Mouse (Mus musculus) right cerebral cortex, postnatal 14 days (tissue): Measurements from ENCODE around the gene Gm6268.
A peak's percentile ranks its signal among the peaks of the same experiment; 100 is the strongest.

Experiments used
- DNase-seq: peaks from one replicate; pipeline ENCODE4 v3.0.0; 2022

The Gm6268 gene

GRCm38 (mm10) chrX:36400980-36401379 lies at the start of gene Gm6268:
Gene Gm6268, plus strand, starts transcription at chrX:36401280.
- DNase-seq, result no peak

- peak; percentile 13 for DNase-seq
These were observed 48.6 kb upstream of the Gm6268 start for GRCm38 (mm10) chrX:36352446-36352845.

GRCm38 (mm10) chrX:36385340-36385739 lies 15.7 kb upstream of the Gm6268 start:
- DNase-seq, result no peak

DNA sequence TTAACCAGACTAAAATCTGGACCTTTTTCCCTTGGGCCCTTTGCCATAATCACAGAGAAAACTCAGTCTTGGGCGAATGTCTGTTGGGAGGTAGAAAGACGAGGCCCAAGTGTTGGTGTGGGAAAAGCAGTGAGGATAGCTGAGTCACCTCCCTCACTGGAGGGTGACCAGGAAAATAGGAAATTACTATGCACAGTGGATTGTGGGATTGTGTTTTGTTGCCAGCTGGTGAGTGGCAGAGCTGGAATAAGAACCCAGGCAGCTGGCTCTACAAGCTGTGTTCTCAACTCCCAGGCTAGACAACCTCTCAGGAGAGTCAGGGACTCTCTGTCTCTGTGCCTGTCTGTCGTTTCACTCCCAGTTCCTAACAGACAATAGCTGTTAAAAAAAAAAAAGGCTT lies 11.1 kb upstream of the Gm6268 start:
- DNase-seq, result peak; percentile 11

DNA sequence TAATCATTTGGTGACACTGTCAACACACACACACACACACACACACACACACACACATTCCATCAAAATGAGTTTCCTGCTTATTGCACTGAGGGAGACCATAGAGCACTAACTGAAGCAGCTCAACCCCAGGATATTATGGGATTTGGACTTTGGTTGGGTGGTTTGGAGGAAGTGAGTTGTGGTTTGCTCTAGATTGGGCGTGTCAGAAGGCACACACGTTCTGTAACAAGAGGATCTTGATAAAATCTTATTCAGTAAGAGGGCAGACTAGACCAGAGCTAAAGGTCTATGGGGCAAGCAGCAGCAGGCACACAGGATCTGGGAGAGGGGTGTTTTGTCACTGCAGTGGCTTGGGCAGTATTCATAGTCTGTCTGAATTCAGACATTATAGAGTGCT lies 10.6 kb upstream of the Gm6268 start:
- no peak for DNase-seq

- no peak for DNase-seq
These were observed 8.4 kb upstream of the Gm6268 start for GRCm38 (mm10) chrX:36392672-36393071.

GRCm38 (mm10) chrX:36393279-36393678 lies 7.8 kb upstream of the Gm6268 start:
- DNase-seq, result no peak

- DNase-seq, result no peak
These were observed 1.2 kb downstream of the Gm6268 start for GRCm38 (mm10) chrX:36402316-36402715.

DNA sequence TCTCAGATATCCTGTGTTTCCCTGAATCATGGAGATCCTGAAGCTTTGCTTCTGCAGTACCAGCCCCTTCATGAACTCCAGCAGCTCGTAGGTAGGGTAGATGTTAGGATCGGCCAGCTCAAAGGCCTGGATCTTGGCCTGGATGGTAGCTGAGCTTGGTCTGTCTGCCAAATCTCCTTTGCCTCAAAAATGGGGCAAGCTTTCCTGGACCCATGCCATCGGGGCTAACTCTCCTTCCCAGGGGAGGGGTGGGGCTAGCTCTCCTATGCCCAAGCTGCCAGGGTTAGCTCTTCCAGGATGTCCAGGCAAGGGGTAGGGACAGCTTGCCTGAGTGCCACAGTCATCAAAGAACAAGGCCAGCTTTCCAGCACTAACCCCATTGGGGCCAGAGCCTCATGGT lies 18.1 kb downstream of the Gm6268 start:
- DNase-seq, result no peak

GRCm38 (mm10) chrX:36434993-36435392 lies 33.9 kb downstream of the Gm6268 start:
- no peak for DNase-seq

DNA sequence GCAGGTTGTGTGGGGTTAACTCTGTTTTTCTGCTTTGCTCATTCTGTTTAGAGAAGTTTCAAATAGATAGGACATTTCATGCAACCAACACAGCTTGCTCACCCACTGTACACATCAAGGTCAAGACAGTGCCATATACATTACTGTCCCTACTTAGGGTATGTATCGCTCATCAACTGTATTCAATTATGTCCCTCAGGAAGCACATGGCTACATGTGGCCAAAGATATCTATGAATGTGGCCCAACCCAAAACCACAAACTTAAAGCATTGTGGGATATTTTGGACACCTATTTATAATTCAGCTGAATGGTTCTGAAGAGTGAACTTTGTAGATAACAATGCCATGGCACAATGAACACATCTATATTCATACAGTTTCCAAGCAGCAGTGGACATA lies 36.9 kb downstream of the Gm6268 start:
- no peak for DNase-seq
